Mouse (Mus musculus): ENCODE results near the gene Osbpl6.
"Not testable (repeated sequence)": the region's sequence is repeated elsewhere in the genome, so short reads cannot be mapped to it uniquely, and the experiment has no call there.

The Osbpl6 gene

GRCm38 (mm10) chr2:76563862-76564261 is 157.6 kb downstream of the Osbpl6 start:
- no peak for DNase-seq (ENCODE audit: low read depth)

GRCm38 (mm10) chr2:76566933-76567551 is 160.7 kb downstream of the Osbpl6 start:
- peak; percentile 13 for DNase-seq (ENCODE audit: low read depth)

GRCm38 (mm10) chr2:76571543-76571942 is 165.2 kb downstream of the Osbpl6 start:
- DNase-seq (ENCODE audit: low read depth) = no peak

GRCm38 (mm10) chr2:76578911-76579310 is 172.6 kb downstream of the Osbpl6 start:
- no peak for DNase-seq (ENCODE audit: low read depth)

GRCm38 (mm10) chr2:76585090-76585489 is 178.8 kb downstream of the Osbpl6 start:
- DNase-seq (ENCODE audit: low read depth) = no peak

- no peak for DNase-seq (ENCODE audit: low read depth)
Measured at GRCm38 (mm10) chr2:76586906-76587305, 180.6 kb downstream of the Osbpl6 start.

- no peak for DNase-seq (ENCODE audit: low read depth)
Measured at GRCm38 (mm10) chr2:76590221-76590620, 183.9 kb downstream of the Osbpl6 start.

- no peak for DNase-seq (ENCODE audit: low read depth)
Measured at GRCm38 (mm10) chr2:76592401-76592924, 186.2 kb downstream of the Osbpl6 start.

GRCm38 (mm10) chr2:76597521-76597920 is 191.2 kb downstream of the Osbpl6 start:
- no peak for DNase-seq (ENCODE audit: low read depth)

GRCm38 (mm10) chr2:76599214-76599613 is 192.9 kb downstream of the Osbpl6 start:
- DNase-seq (ENCODE audit: low read depth) = no peak

GRCm38 (mm10) chr2:76602256-76602655 is 195.9 kb downstream of the Osbpl6 start:
- no peak for DNase-seq (ENCODE audit: low read depth)

- DNase-seq (ENCODE audit: low read depth) = no peak
Measured at GRCm38 (mm10) chr2:76606704-76607103, 200.4 kb downstream of the Osbpl6 start.

- DNase-seq (ENCODE audit: low read depth) = no peak
Measured at GRCm38 (mm10) chr2:76610326-76611104, 204.2 kb downstream of the Osbpl6 start.

GRCm38 (mm10) chr2:76611996-76612395 is 205.7 kb downstream of the Osbpl6 start:
- DNase-seq (ENCODE audit: low read depth) = no peak

- DNase-seq (ENCODE audit: low read depth) = peak; percentile 35
Measured at GRCm38 (mm10) chr2:76618078-76618477, 211.8 kb downstream of the Osbpl6 start.

- no peak for DNase-seq (ENCODE audit: low read depth)
Measured at GRCm38 (mm10) chr2:76620188-76620587, 213.9 kb downstream of the Osbpl6 start.

GRCm38 (mm10) chr2:76621724-76622123 is 215.4 kb downstream of the Osbpl6 start:
- DNase-seq (ENCODE audit: low read depth) = no peak

- DNase-seq (ENCODE audit: low read depth) = not testable (repeated sequence)
Measured at GRCm38 (mm10) chr2:76622316-76622715, 216.0 kb downstream of the Osbpl6 start.

- DNase-seq (ENCODE audit: low read depth) = no peak
Measured at GRCm38 (mm10) chr2:76630293-76630692, 224.0 kb downstream of the Osbpl6 start.

- no peak for DNase-seq (ENCODE audit: low read depth)
Measured at GRCm38 (mm10) chr2:76631600-76631999, 225.3 kb downstream of the Osbpl6 start.

- DNase-seq (ENCODE audit: low read depth) = no peak
Measured at GRCm38 (mm10) chr2:76639637-76640036, 233.3 kb downstream of the Osbpl6 start.

GRCm38 (mm10) chr2:76643801-76644200 is 237.5 kb downstream of the Osbpl6 start:
- no peak for DNase-seq (ENCODE audit: low read depth)

- DNase-seq (ENCODE audit: low read depth) = peak; percentile 42
Measured at GRCm38 (mm10) chr2:76647441-76647869, 241.1 kb downstream of the Osbpl6 start.

All from naive thymus-derived CD4-positive, alpha-beta T cell, adult 2 months (primary cell).